Mouse (Mus musculus): ENCODE measurements at regions not wholly inside any gene's neighbourhood (a gene's known extent, or its start where the extent isn't known, plus 50 kb on each side); places are given as distances from the start of the nearest gene placed in this dataset.

DNA sequence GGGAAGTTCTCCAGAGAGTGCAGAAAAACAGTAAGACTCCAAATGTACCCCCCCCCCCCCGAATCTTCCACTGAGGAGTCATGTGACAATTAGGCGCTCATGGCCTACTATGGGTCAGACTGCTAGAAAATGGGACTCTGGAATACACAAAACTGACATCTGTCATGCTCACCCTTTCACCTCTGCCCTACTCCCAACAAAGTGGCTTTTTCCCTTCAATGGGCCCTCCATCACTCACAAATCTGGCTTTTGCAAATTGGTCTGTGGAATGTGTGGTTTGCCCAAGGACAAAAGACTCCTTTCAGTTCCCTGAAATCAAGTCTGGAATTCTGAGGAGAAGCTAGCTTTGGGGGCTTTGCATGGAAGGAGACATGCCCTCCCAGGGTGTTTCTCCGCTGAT, 109.0 kb downstream of the Sox4 start:
- Histone ChIP-seq H3K9me3 (replicated peaks; ENCODE audit: insufficient read depth, low read length) (no peaks in the 10 kb centered on the region), H3K36me3 (ENCODE audit: control insufficient read depth in 1 of 2, insufficient read depth in 2 of 2, low read length in 2 of 2) (no peaks in the 10 kb centered on the region), H3K79me2 (ENCODE audit: control insufficient read depth, insufficient read depth, low read length, poor library complexity) (no peaks in the 10 kb centered on the region), H3K27me3 (ENCODE audit: control insufficient read depth in 1 of 2, insufficient read depth in 2 of 2, low read length in 2 of 2) (no peaks in the 10 kb centered on the region), H3K4me1 (ENCODE audit: control insufficient read depth in 1 of 2, insufficient read depth in 2 of 2, low read length in 2 of 2) (no peaks in the 10 kb centered on the region), H3K4me3 (ENCODE audit: control insufficient read depth in 1 of 2, insufficient read depth in 1 of 2, low read depth in 2 of 2, low read length in 2 of 2) (no peak overlapping the region), H3K9ac (ENCODE audit: control insufficient read depth, low read depth, low read length, poor library complexity, severe bottlenecking) (no peak overlapping the region), H3K27ac (ENCODE audit: control insufficient read depth, low read depth, low read length) (no peak overlapping the region)
- no peak for DNase-seq (ENCODE audit: low read depth, low spot score)
- TF ChIP-seq MYC (IDR thresholded peaks at IDR 0.05; ENCODE audit: low read depth, low read length) (no peak), BHLHE40 (IDR thresholded peaks at IDR 0.05; ENCODE audit: borderline replicate concordance, low read depth, low read length) (no peak), CHD1 (IDR thresholded peaks at IDR 0.05; ENCODE audit: low read depth, low read length) (no peak), POLR2AphosphoS5 (IDR thresholded peaks at IDR 0.05; ENCODE audit: borderline replicate concordance, low read depth, low read length) (no peak), KAT2A (conservative IDR thresholded peaks at IDR 0.05; ENCODE audit: low read depth, low read length) (no peak), SMC3 (IDR thresholded peaks at IDR 0.05; ENCODE audit: low read depth, low read length) (no peak), E2F4 (IDR thresholded peaks at IDR 0.05; ENCODE audit: borderline replicate concordance, low read depth, low read length) (no peak), JUND (IDR thresholded peaks at IDR 0.05; ENCODE audit: low read depth, low read length) (no peak)

DNA sequence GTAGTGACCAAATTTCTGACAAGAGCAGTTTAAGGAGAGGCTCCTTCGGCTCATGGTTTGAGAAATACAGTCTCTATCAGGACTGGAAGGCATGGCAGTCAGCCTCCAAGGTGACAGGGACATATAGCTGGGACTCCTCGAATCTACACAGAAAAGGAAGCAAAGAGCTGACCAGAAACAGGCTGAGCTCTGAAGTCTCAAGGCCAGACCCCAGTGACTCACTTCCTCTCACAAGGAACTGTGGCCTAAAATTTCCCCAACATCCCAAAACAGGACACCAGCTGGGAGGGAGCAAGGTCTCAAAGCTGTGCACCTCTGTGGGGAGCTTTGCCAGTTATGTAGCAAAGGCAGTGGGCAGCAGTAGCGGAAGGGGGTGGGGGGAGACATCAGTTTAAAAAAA, 110.7 kb downstream of the Sox4 start:
- no peak overlapping the region for H3K9ac ChIP-seq (ENCODE audit: control insufficient read depth, low read depth, low read length, poor library complexity, severe bottlenecking)
- H3K9me3 ChIP-seq (replicated peaks; ENCODE audit: insufficient read depth, low read length): no peaks in the 10 kb centered on the region
- no peaks in the 10 kb centered on the region for H3K27me3 ChIP-seq (ENCODE audit: control insufficient read depth in 1 of 2, insufficient read depth in 2 of 2, low read length in 2 of 2)
- no peaks in the 10 kb centered on the region for H3K36me3 ChIP-seq (ENCODE audit: control insufficient read depth in 1 of 2, insufficient read depth in 2 of 2, low read length in 2 of 2)
- no peak overlapping the region for H3K4me3 ChIP-seq (ENCODE audit: control insufficient read depth in 1 of 2, insufficient read depth in 1 of 2, low read depth in 2 of 2, low read length in 2 of 2)
- no peak overlapping the region for H3K27ac ChIP-seq (ENCODE audit: control insufficient read depth, low read depth, low read length)
- H3K79me2 ChIP-seq (ENCODE audit: control insufficient read depth, insufficient read depth, low read length, poor library complexity): no peaks in the 10 kb centered on the region
- TF ChIP-seq JUND (IDR thresholded peaks at IDR 0.05; ENCODE audit: low read depth, low read length) (no peak), MXI1 (IDR thresholded peaks at IDR 0.05; ENCODE audit: low read depth, low read length) (no peak), GATA1 (IDR thresholded peaks at IDR 0.05; ENCODE audit: low read depth, low read length) (no peak), TCF12 (IDR thresholded peaks at IDR 0.05; ENCODE audit: low read depth, low read length) (no peak), MYB (IDR thresholded peaks at IDR 0.05; ENCODE audit: low read depth, low read length) (no peak), MEF2A (IDR thresholded peaks at IDR 0.05; ENCODE audit: extremely low read depth, insufficient replicate concordance, low read depth, low read length, poor library complexity, severe bottlenecking) (no peak), USF1 (IDR thresholded peaks at IDR 0.05; ENCODE audit: low read depth, low read length) (no peak), ZMIZ1 (IDR thresholded peaks at IDR 0.05; ENCODE audit: low read depth, low read length) (no peak), NELFE (IDR thresholded peaks at IDR 0.05; ENCODE audit: low read depth, low read length) (no peak), MYC (IDR thresholded peaks at IDR 0.05; ENCODE audit: low read depth, low read length) (no peak), RCOR1 (IDR thresholded peaks at IDR 0.05; ENCODE audit: low read depth, low read length) (no peak), SMC3 (IDR thresholded peaks at IDR 0.05; ENCODE audit: low read depth, low read length) (no peak), CTCF (IDR thresholded peaks at IDR 0.05 in 2 of 3, conservative IDR thresholded peaks at IDR 0.05 in 1 of 3; ENCODE audit: control insufficient read depth in 1 of 3, insufficient read depth in 1 of 3, low read depth in 2 of 3, low read length in 3 of 3, poor library complexity in 1 of 3, severe bottlenecking in 1 of 3) (no peak), CHD1 (IDR thresholded peaks at IDR 0.05; ENCODE audit: low read depth, low read length) (no peak), GABPA (IDR thresholded peaks at IDR 0.05; ENCODE audit: low read depth, low read length) (no peak), NRF1 (IDR thresholded peaks at IDR 0.05; ENCODE audit: insufficient read depth, low read depth, low read length, poor library complexity, severe bottlenecking) (no peak)
- no peaks in the 10 kb centered on the region for H3K4me1 ChIP-seq (ENCODE audit: control insufficient read depth in 1 of 2, insufficient read depth in 2 of 2, low read length in 2 of 2)
- DNase-seq (ENCODE audit: low read depth, low spot score): no peak

Measured in MEL (cell line).